Mouse (Mus musculus): ENCODE results near the gene Acss2.

DNA sequence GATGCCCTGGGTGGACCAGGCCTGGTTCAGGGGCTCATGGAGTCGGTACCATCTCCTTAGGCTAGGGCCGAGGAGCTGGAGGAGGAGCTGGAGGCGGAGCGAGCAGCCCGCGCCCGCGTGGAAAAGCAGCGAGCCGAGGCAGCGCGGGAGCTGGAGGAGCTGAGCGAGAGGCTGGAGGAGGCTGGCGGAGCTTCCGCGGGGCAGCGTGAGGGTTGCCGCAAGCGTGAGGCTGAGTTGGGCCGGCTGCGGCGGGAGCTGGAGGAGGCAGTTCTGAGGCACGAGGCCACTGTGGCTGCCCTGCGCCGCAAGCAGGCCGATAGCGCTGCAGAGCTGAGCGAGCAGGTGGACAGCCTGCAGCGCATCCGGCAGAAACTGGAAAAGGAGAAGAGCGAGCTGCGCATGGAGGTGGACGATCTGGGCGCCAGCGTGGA lies 111.5 kb downstream of the Acss2 start:
- TF ChIP-seq CTCF (IDR thresholded peaks at IDR 0.05; ENCODE audit: extremely low read depth, insufficient read depth, insufficient read length, insufficient replicate concordance) (no peak), POLR2A (IDR thresholded peaks at IDR 0.05; ENCODE audit: low read depth, low read length) (no peak)

All from spleen, adult 2 months (tissue).